Mouse (Mus musculus): ENCODE results near the gene Csrnp3. TPM values are rescaled to one million over a fixed set of nuclear protein-coding genes. Genes with fewer than 3 reads are reported as not detected.

Gene Csrnp3
- total RNA-seq, 2 experiments from 2014 or later, result 89.4 to 92.6 TPM

GRCm38 (mm10) chr2:65931313-65931712 is 85.7 kb downstream of the Csrnp3 start:
- DNase-seq (ENCODE audit: low spot score in 2 of 2), result no peak
- intact Hi-C loops (cut with DNase I), result loop anchor here (2.0 to 5.0 kb wide), 2 partner anchors 85 to 91 kb away; no protein-coding TSS in a partner anchor

- intact Hi-C loops (cut with DNase I), result loop anchor here (2.0 to 5.0 kb wide), 2 partner anchors 85 to 90 kb away; no protein-coding TSS in a partner anchor
- peak; percentile 77 to 82 for DNase-seq (ENCODE audit: low spot score in 2 of 2)
These were observed 86.3 kb downstream of the Csrnp3 start for GRCm38 (mm10) chr2:65931841-65932311.

GRCm38 (mm10) chr2:65934099-65934498 is 88.5 kb downstream of the Csrnp3 start:
- no peak for DNase-seq (ENCODE audit: low spot score in 2 of 2)
- intact Hi-C loops (cut with DNase I), result loop anchor here (5.0 kb wide), 1 partner anchor 88 kb away; no protein-coding TSS in a partner anchor

- intact Hi-C loops (cut with DNase I), result no loop called here
- DNase-seq (ENCODE audit: low spot score in 2 of 2), result no peak
These were observed 93.3 kb downstream of the Csrnp3 start for GRCm38 (mm10) chr2:65938900-65939299.

GRCm38 (mm10) chr2:65940351-65940750 is 94.8 kb downstream of the Csrnp3 start:
- no peak for DNase-seq (ENCODE audit: low spot score in 2 of 2)
- intact Hi-C loops (cut with DNase I), result no loop called here

GRCm38 (mm10) chr2:65942346-65942745 is 96.8 kb downstream of the Csrnp3 start:
- intact Hi-C loops (cut with DNase I), result no loop called here
- DNase-seq (ENCODE audit: low spot score in 2 of 2), result no peak

GRCm38 (mm10) chr2:65948808-65949207 is 103.2 kb downstream of the Csrnp3 start:
- no peak for DNase-seq (ENCODE audit: low spot score in 2 of 2)
- intact Hi-C loops (cut with DNase I), result no loop called here

- DNase-seq (ENCODE audit: low spot score in 2 of 2), result peak; percentile 14 to 31
- intact Hi-C loops (cut with DNase I), result no loop called here
These were observed 108.3 kb downstream of the Csrnp3 start for GRCm38 (mm10) chr2:65953726-65954340.

GRCm38 (mm10) chr2:65955804-65956203 is 110.2 kb downstream of the Csrnp3 start:
- intact Hi-C loops (cut with DNase I), result no loop called here
- peak in 1 of 2 experiments; percentile 9 for DNase-seq (ENCODE audit: low spot score in 2 of 2)

GRCm38 (mm10) chr2:65956727-65957126 is 111.2 kb downstream of the Csrnp3 start:
- intact Hi-C loops (cut with DNase I), result no loop called here
- DNase-seq (ENCODE audit: low spot score in 2 of 2), result peak in 1 of 2 experiments; percentile 8

GRCm38 (mm10) chr2:65963420-65963819 is 117.9 kb downstream of the Csrnp3 start:
- intact Hi-C loops (cut with DNase I), result no loop called here
- peak in 1 of 2 experiments; percentile 4 for DNase-seq (ENCODE audit: low spot score in 2 of 2)

GRCm38 (mm10) chr2:65968810-65969209 is 123.2 kb downstream of the Csrnp3 start:
- intact Hi-C loops (cut with DNase I), result no loop called here
- peak; percentile 6 to 30 for DNase-seq (ENCODE audit: low spot score in 2 of 2)

GRCm38 (mm10) chr2:65973907-65974306 is 128.3 kb downstream of the Csrnp3 start:
- peak in 1 of 2 experiments; percentile 13 for DNase-seq (ENCODE audit: low spot score in 2 of 2)
- intact Hi-C loops (cut with DNase I), result no loop called here

GRCm38 (mm10) chr2:65975383-65975782 is 129.8 kb downstream of the Csrnp3 start:
- intact Hi-C loops (cut with DNase I), result no loop called here
- DNase-seq (ENCODE audit: low spot score in 2 of 2), result peak in 1 of 2 experiments; percentile 2

GRCm38 (mm10) chr2:65979338-65980053 is 133.9 kb downstream of the Csrnp3 start:
- DNase-seq (ENCODE audit: low spot score in 2 of 2), result peak; percentile 27 to 36
- intact Hi-C loops (cut with DNase I), result no loop called here

GRCm38 (mm10) chr2:65981470-65981869 is 135.9 kb downstream of the Csrnp3 start:
- peak in 1 of 2 experiments; percentile 1 for DNase-seq (ENCODE audit: low spot score in 2 of 2)
- intact Hi-C loops (cut with DNase I), result no loop called here

- intact Hi-C loops (cut with DNase I), result no loop called here
- no peak for DNase-seq (ENCODE audit: low spot score in 2 of 2)
These were observed 136.4 kb downstream of the Csrnp3 start for GRCm38 (mm10) chr2:65981965-65982364.

- intact Hi-C loops (cut with DNase I), result no loop called here
These were observed 140.1 kb downstream of the Csrnp3 start for GRCm38 (mm10) chr2:65985706-65986105.

GRCm38 (mm10) chr2:65987069-65987468 is 141.5 kb downstream of the Csrnp3 start:
- no peak for DNase-seq (ENCODE audit: low spot score in 2 of 2)
- intact Hi-C loops (cut with DNase I), result no loop called here

More at GRCm38 (mm10) chr2:65985706-65986105, 140.1 kb downstream of the Csrnp3 start:
- no peak for DNase-seq (ENCODE audit: low spot score in 2 of 2)

GRCm38 (mm10) chr2:65987588-65987987 is 142.0 kb downstream of the Csrnp3 start:
- DNase-seq (ENCODE audit: low spot score in 2 of 2), result no peak
- intact Hi-C loops (cut with DNase I), result no loop called here

- no peak for DNase-seq (ENCODE audit: low spot score in 2 of 2)
- intact Hi-C loops (cut with DNase I), result no loop called here
These were observed 143.2 kb downstream of the Csrnp3 start for GRCm38 (mm10) chr2:65988788-65989187.
